Mouse (Mus musculus): ENCODE results near the gene Asf1b. TPM values are rescaled to one million over a fixed set of nuclear protein-coding genes. Genes with fewer than 3 reads are reported as not detected.
"Not testable (repeated sequence)": the region's sequence is repeated elsewhere in the genome, so short reads cannot be mapped to it uniquely, and the experiment has no call there.

Gene Asf1b
- polyA plus RNA-seq, 1 experiment from 2014 or later = 115 TPM

GRCm38 (mm10) chr8:84001281-84002000, 46.1 kb downstream of the Asf1b start, which contains the start of gene 1700067K01Rik:
Gene 1700067K01Rik (plus strand): TSS chr8:84001502.
- peaks cover 33% of the 10 kb centered on the region for H3K36me3 ChIP-seq
- no peaks in the 10 kb centered on the region for H3K9me3 ChIP-seq (replicated peaks)
- peak; percentile 37 for DNase-seq (ENCODE audit: low spot score)
- H3K27ac ChIP-seq (replicated peaks) = peak within 1 kb of the TSS; percentile 42
- H3K4me1 ChIP-seq = peaks cover 56% of the 10 kb centered on the region
- H3K27me3 ChIP-seq (ENCODE audit: low read depth, poor library complexity, severe bottlenecking) = peaks cover 57% of the 10 kb centered on the region
- H3K4me3 ChIP-seq = peak within 1 kb of the TSS; percentile 43
- 17% methylated on average over 61 of the region's 61 CpGs for WGBS

GRCm38 (mm10) chr8:84002957-84003611, 47.8 kb downstream of the Asf1b start:
- 53% methylated on average over 12 of the region's 12 CpGs for WGBS
- Histone ChIP-seq H3K4me3 (peak overlapping the region; percentile 24; the same call in 1 of the 2 replicates), H3K4me1 (peaks cover 52% of the 10 kb centered on the region), H3K9me3 (replicated peaks) (no peaks in the 10 kb centered on the region), H3K27ac (replicated peaks) (no peak overlapping the region), H3K36me3 (peaks cover 33% of the 10 kb centered on the region), H3K27me3 (ENCODE audit: low read depth, poor library complexity, severe bottlenecking) (peaks cover 57% of the 10 kb centered on the region)
- DNase-seq (ENCODE audit: low spot score) = no peak

- H3K36me3 ChIP-seq = peaks cover 33% of the 10 kb centered on the region
- no peaks in the 10 kb centered on the region for H3K9me3 ChIP-seq (replicated peaks)
- H3K4me3 ChIP-seq = peak overlapping the region; percentile 70
- 79% methylated on average over 6 of the region's 6 CpGs for WGBS
- peak overlapping the region; percentile 83; the same call in 1 of the 2 replicates for H3K27ac ChIP-seq (replicated peaks)
- peaks cover 48% of the 10 kb centered on the region for H3K4me1 ChIP-seq
- DNase-seq (ENCODE audit: low spot score) = no peak
- H3K27me3 ChIP-seq (ENCODE audit: low read depth, poor library complexity, severe bottlenecking) = peaks cover 57% of the 10 kb centered on the region
Measured at GRCm38 (mm10) chr8:84003612-84004246, 48.4 kb downstream of the Asf1b start.

GRCm38 (mm10) chr8:84004533-84005201, 49.4 kb downstream of the Asf1b start:
- H3K4me3 ChIP-seq = peak overlapping the region; percentile 70
- H3K9me3 ChIP-seq (replicated peaks) = no peaks in the 10 kb centered on the region
- H3K27me3 ChIP-seq (ENCODE audit: low read depth, poor library complexity, severe bottlenecking) = peaks cover 51% of the 10 kb centered on the region
- H3K36me3 ChIP-seq = peaks cover 26% of the 10 kb centered on the region
- WGBS = 1% methylated on average over 30 of the region's 30 CpGs
- peaks cover 40% of the 10 kb centered on the region for H3K4me1 ChIP-seq
- DNase-seq (ENCODE audit: low spot score) = peak; percentile 90
- H3K27ac ChIP-seq (replicated peaks) = peak overlapping the region; percentile 83

GRCm38 (mm10) chr8:84005502-84005901, 50.2 kb downstream of the Asf1b start:
- H3K27ac ChIP-seq (replicated peaks); H3K4me3 ChIP-seq; H3K9me3 ChIP-seq (replicated peaks); DNase-seq (ENCODE audit: low spot score): not testable (repeated sequence)
- Histone ChIP-seq H3K27me3 (ENCODE audit: low read depth, poor library complexity, severe bottlenecking) (peaks cover 51% of the 10 kb centered on the region), H3K36me3 (peaks cover 18% of the 10 kb centered on the region), H3K4me1 (peaks cover 44% of the 10 kb centered on the region)
- WGBS = 93% methylated on average over 7 of the region's 7 CpGs

GRCm38 (mm10) chr8:84008362-84008761, 53.1 kb downstream of the Asf1b start:
- H3K4me1 ChIP-seq = peaks cover 55% of the 10 kb centered on the region
- peaks cover 51% of the 10 kb centered on the region for H3K27me3 ChIP-seq (ENCODE audit: low read depth, poor library complexity, severe bottlenecking)
- WGBS = 34% methylated on average over 7 of the region's 7 CpGs
- H3K4me3 ChIP-seq = no peak overlapping the region
- H3K27ac ChIP-seq (replicated peaks) = no peak overlapping the region
- H3K9me3 ChIP-seq (replicated peaks) = no peaks in the 10 kb centered on the region
- no peak for DNase-seq (ENCODE audit: low spot score)
- no peaks in the 10 kb centered on the region for H3K36me3 ChIP-seq

GRCm38 (mm10) chr8:84009876-84010275, 54.6 kb downstream of the Asf1b start:
- Histone ChIP-seq H3K9me3 (replicated peaks) (no peaks in the 10 kb centered on the region), H3K4me3 (peak overlapping the region; percentile 67), H3K4me1 (peaks cover 42% of the 10 kb centered on the region), H3K36me3 (no peaks in the 10 kb centered on the region), H3K27me3 (ENCODE audit: low read depth, poor library complexity, severe bottlenecking) (peaks cover 55% of the 10 kb centered on the region), H3K27ac (replicated peaks) (no peak overlapping the region)
- peak; percentile 89 for DNase-seq (ENCODE audit: low spot score)
- 3% methylated on average over 11 of the region's 11 CpGs for WGBS

GRCm38 (mm10) chr8:84010625-84011611, 55.6 kb downstream of the Asf1b start:
- peaks cover 38% of the 10 kb centered on the region for H3K4me1 ChIP-seq

GRCm38 (mm10) chr8:84011705-84012498, 56.6 kb downstream of the Asf1b start, which contains the start of gene 2210011C24Rik:
Gene 2210011C24Rik (minus strand): TSS chr8:84012171.
- Histone ChIP-seq H3K27ac (replicated peaks) (peak within 1 kb of the TSS; percentile 72), H3K9me3 (replicated peaks) (no peaks in the 10 kb centered on the region), H3K36me3 (no peaks in the 10 kb centered on the region), H3K4me1 (peaks cover 38% of the 10 kb centered on the region), H3K27me3 (ENCODE audit: low read depth, poor library complexity, severe bottlenecking) (peaks cover 60% of the 10 kb centered on the region), H3K4me3 (peak within 1 kb of the TSS; percentile 67)
- DNase-seq (ENCODE audit: low spot score) = no peak
- 1% methylated on average over 45 of the region's 45 CpGs for WGBS

More at GRCm38 (mm10) chr8:84010625-84011611, 55.6 kb downstream of the Asf1b start:
- H3K36me3 ChIP-seq = no peaks in the 10 kb centered on the region
- peak overlapping the region; percentile 72 for H3K27ac ChIP-seq (replicated peaks)
- H3K9me3 ChIP-seq (replicated peaks) = no peaks in the 10 kb centered on the region
- peaks cover 60% of the 10 kb centered on the region for H3K27me3 ChIP-seq (ENCODE audit: low read depth, poor library complexity, severe bottlenecking)
- H3K4me3 ChIP-seq = peak overlapping the region; percentile 67
- peak; percentile 83 for DNase-seq (ENCODE audit: low spot score)
- WGBS = 2% methylated on average over 83 of the region's 83 CpGs

GRCm38 (mm10) chr8:84012499-84013165, 57.3 kb downstream of the Asf1b start:
- Histone ChIP-seq H3K27me3 (ENCODE audit: low read depth, poor library complexity, severe bottlenecking) (peaks cover 64% of the 10 kb centered on the region), H3K27ac (replicated peaks) (no peak overlapping the region; the same call in 1 of the 2 replicates), H3K4me1 (peaks cover 38% of the 10 kb centered on the region), H3K4me3 (peak overlapping the region; percentile 67), H3K36me3 (no peaks in the 10 kb centered on the region), H3K9me3 (replicated peaks) (no peaks in the 10 kb centered on the region)
- 3% methylated on average over 35 of the region's 35 CpGs for WGBS
- DNase-seq (ENCODE audit: low spot score) = peak; percentile 63
